Mouse (Mus musculus) frontal cortex, adult 2 months (tissue): ENCODE data around the gene Kcnk13. TPM values are rescaled to one million over a fixed set of nuclear protein-coding genes. Genes with fewer than 3 reads are reported as not detected.
A peak's percentile ranks its signal among the peaks of the same experiment; 100 is the strongest.
"Not testable (repeated sequence)": the region's sequence is repeated elsewhere in the genome, so short reads cannot be mapped to it uniquely, and the experiment has no call there.

ENCODE experiments used
- DNase-seq, 2 experiments: peaks; one replicate each; pipeline ENCODE4 v3.0.0; 2022; ENCODE audit warnings: low spot score in 1 of 2; ENCODE audit errors: extremely low spot score in 1 of 2
- polyA plus RNA-seq: library from polyadenylated mRNA; depleted of rRNA; stranded (reverse); fragments of >200 nt; gene quantifications from 2 replicates; pipeline ENCODE4 v1.2.3, GENCODE M21; 2012

The Kcnk13 gene
- polyA plus RNA-seq, 1 experiment = 6.3 TPM

- DNase-seq = no peak
Observed at GRCm38 (mm10) chr12:99960675-99961074, 3.6 kb upstream of the Kcnk13 start.

GRCm38 (mm10) chr12:99965203-99966115 is 1.2 kb downstream of the Kcnk13 start:
- DNase-seq = peak in 1 of 2 experiments; percentile 48

- DNase-seq = no peak
Observed at GRCm38 (mm10) chr12:99966116-99966770, 1.9 kb downstream of the Kcnk13 start.

GRCm38 (mm10) chr12:99966881-99967363 is 2.6 kb downstream of the Kcnk13 start:
- DNase-seq = no peak

- no peak for DNase-seq
Observed at GRCm38 (mm10) chr12:99969906-99970305, 5.6 kb downstream of the Kcnk13 start.

GRCm38 (mm10) chr12:99971205-99971894 is 7.1 kb downstream of the Kcnk13 start:
- not testable (repeated sequence) for DNase-seq

GRCm38 (mm10) chr12:99972825-99973224 is 8.5 kb downstream of the Kcnk13 start:
- no peak for DNase-seq

- DNase-seq = no peak
Observed at GRCm38 (mm10) chr12:99973659-99974058, 9.4 kb downstream of the Kcnk13 start.

- no peak for DNase-seq
Observed at GRCm38 (mm10) chr12:99979541-99979940, 15.2 kb downstream of the Kcnk13 start.

GRCm38 (mm10) chr12:99986797-99987196 is 22.5 kb downstream of the Kcnk13 start:
- no peak for DNase-seq

- DNase-seq = no peak
Observed at GRCm38 (mm10) chr12:99988144-99988543, 23.8 kb downstream of the Kcnk13 start.

GRCm38 (mm10) chr12:99992362-99992862 is 28.1 kb downstream of the Kcnk13 start:
- no peak for DNase-seq

- DNase-seq = no peak
Observed at GRCm38 (mm10) chr12:99993146-99993890, 29.0 kb downstream of the Kcnk13 start.

- no peak for DNase-seq
Observed at GRCm38 (mm10) chr12:99995951-99996350, 31.7 kb downstream of the Kcnk13 start.

- no peak for DNase-seq
Observed at GRCm38 (mm10) chr12:99999726-100000125, 35.4 kb downstream of the Kcnk13 start.

- no peak for DNase-seq
Observed at GRCm38 (mm10) chr12:100000381-100000780, 36.1 kb downstream of the Kcnk13 start.

- DNase-seq = no peak
Observed at GRCm38 (mm10) chr12:100001246-100001645, 36.9 kb downstream of the Kcnk13 start.

- no peak for DNase-seq
Observed at GRCm38 (mm10) chr12:100001910-100002309, 37.6 kb downstream of the Kcnk13 start.

- DNase-seq = no peak
Observed at GRCm38 (mm10) chr12:100002914-100003587, 38.8 kb downstream of the Kcnk13 start.

GRCm38 (mm10) chr12:100005285-100005684 is 41.0 kb downstream of the Kcnk13 start:
- no peak for DNase-seq
